Mouse (Mus musculus) midbrain, embryonic 13.5 days (tissue): ENCODE data around the gene Myl4. TPM values are rescaled to one million over a fixed set of nuclear protein-coding genes. Genes with fewer than 3 reads are reported as not detected.

Source experiments
- ATAC-seq: fragments of 200-750 bp; cut with Nextera tagmentation; 2 replicates; pipeline ENCODE4 v1.8.0; 2017; ENCODE audit warnings: mild to moderate bottlenecking, moderate TSS enrichment, moderate library complexity
- H3K27ac ChIP-seq: fragments of 300-500 bp; sonication (generic); 2 replicates; pipeline ENCODE4 v1.5.1; 2015; ENCODE audit warnings: inconsistent platforms, mild to moderate bottlenecking, moderate library complexity
- H3K27me3 ChIP-seq: fragments of 300-500 bp; sonication (generic); 2 replicates; pipeline ENCODE4 v1.6.1; 2015; ENCODE audit warnings: mild to moderate bottlenecking, inconsistent platforms
- H3K36me3 ChIP-seq: fragments of 300-500 bp; sonication (generic); 2 replicates; pipeline ENCODE4 v1.6.1; 2015; ENCODE audit warnings: mild to moderate bottlenecking, inconsistent platforms
- H3K4me1 ChIP-seq: fragments of 300-500 bp; sonication (generic); replicated peaks from 2 replicates; pipeline ENCODE4 v1.6.1; 2015; ENCODE audit warnings: inconsistent platforms
- H3K4me2 ChIP-seq: fragments of 300-500 bp; sonication (generic); replicated peaks from 2 replicates; pipeline ENCODE4 v1.6.1; 2015; ENCODE audit warnings: moderate library complexity, mild to moderate bottlenecking, inconsistent platforms
- H3K4me3 ChIP-seq: fragments of 300-500 bp; sonication (generic); replicated peaks from 2 replicates; pipeline ENCODE4 v1.5.1; 2015; ENCODE audit warnings: mild to moderate bottlenecking, inconsistent platforms
- H3K9ac ChIP-seq: fragments of 300-500 bp; sonication (generic); replicated peaks from 2 replicates; pipeline ENCODE4 v1.6.1; 2015; ENCODE audit warnings: mild to moderate bottlenecking, inconsistent platforms
- H3K9me3 ChIP-seq: fragments of 300-500 bp; sonication (generic); 2 replicates; pipeline ENCODE4 v1.6.1; 2016; ENCODE audit warnings: mild to moderate bottlenecking, inconsistent platforms
- WGBS: fragments of 180-500 bp; shearing (Covaris S2); methylation state at CpG from one replicate; pipeline ENCODE4 v1.1.7; 2015; 5-methylcytosine and 5-hydroxymethylcytosine counted together
- polyA plus RNA-seq: library from polyadenylated mRNA; unstranded; fragments of >200 nt; fragmentation: Nextera tagmentation; extraction: Ambion mirVana; gene quantifications from 2 replicates; pipeline ENCODE4 v1.2.1, GENCODE M21; 2015

The Myl4 gene
- polyA plus RNA-seq, 1 experiment from 2014 or later = 2.1 TPM

GRCm38 (mm10) chr11:104626635-104627034 lies 76.2 kb downstream of the Myl4 start:
- no peak for ATAC-seq

GRCm38 (mm10) chr11:104627616-104628301 lies 77.3 kb downstream of the Myl4 start:
- ATAC-seq = no peak
- H3K9ac ChIP-seq = no peak overlapping the region
- H3K4me3 ChIP-seq = no peak overlapping the region
- no peaks in the 10 kb centered on the region for H3K36me3 ChIP-seq
- H3K27me3 ChIP-seq = no peaks in the 10 kb centered on the region
- H3K4me1 ChIP-seq = peaks cover 6% of the 10 kb centered on the region; the same call in 1 of the 2 replicates
- no peak overlapping the region for H3K27ac ChIP-seq
- WGBS = 51% methylated on average over 11 of the region's 11 CpGs
- H3K9me3 ChIP-seq = no peaks in the 10 kb centered on the region
- no peak overlapping the region for H3K4me2 ChIP-seq

More at GRCm38 (mm10) chr11:104626635-104627034, 76.2 kb downstream of the Myl4 start:
- no peaks in the 10 kb centered on the region for H3K27me3 ChIP-seq
- H3K9me3 ChIP-seq = no peaks in the 10 kb centered on the region
- no peaks in the 10 kb centered on the region for H3K36me3 ChIP-seq
- H3K9ac ChIP-seq = no peak overlapping the region
- peaks cover 6% of the 10 kb centered on the region; the same call in 1 of the 2 replicates for H3K4me1 ChIP-seq
- no peak overlapping the region for H3K4me2 ChIP-seq
- no peak overlapping the region for H3K4me3 ChIP-seq
- no peak overlapping the region for H3K27ac ChIP-seq

GRCm38 (mm10) chr11:104628566-104628965 lies 78.1 kb downstream of the Myl4 start:
- Histone ChIP-seq H3K27me3 (no peaks in the 10 kb centered on the region), H3K9ac (no peak overlapping the region), H3K4me3 (no peak overlapping the region), H3K4me1 (peaks cover 6% of the 10 kb centered on the region; the same call in 1 of the 2 replicates), H3K36me3 (no peaks in the 10 kb centered on the region), H3K27ac (no peak overlapping the region), H3K9me3 (no peaks in the 10 kb centered on the region), H3K4me2 (no peak overlapping the region)
- ATAC-seq = no peak
- 88% methylated on average over 5 of the region's 5 CpGs for WGBS

- no peak for ATAC-seq
- H3K9ac ChIP-seq = no peak overlapping the region
- H3K4me1 ChIP-seq = no peaks in the 10 kb centered on the region; the same call in 1 of the 2 replicates
- no peaks in the 10 kb centered on the region for H3K27me3 ChIP-seq
- no peak overlapping the region for H3K4me2 ChIP-seq
- no peaks in the 10 kb centered on the region for H3K36me3 ChIP-seq
- H3K27ac ChIP-seq = no peak overlapping the region
- H3K9me3 ChIP-seq = no peaks in the 10 kb centered on the region
- H3K4me3 ChIP-seq = no peak overlapping the region
- 79% methylated on average over 7 of the region's 7 CpGs for WGBS
These were observed 79.8 kb downstream of the Myl4 start for GRCm38 (mm10) chr11:104630185-104630835.

GRCm38 (mm10) chr11:104631306-104631705 lies 80.8 kb downstream of the Myl4 start:
- no peaks in the 10 kb centered on the region for H3K27me3 ChIP-seq
- H3K4me3 ChIP-seq = no peak overlapping the region
- H3K9ac ChIP-seq = no peak overlapping the region
- no peaks in the 10 kb centered on the region for H3K9me3 ChIP-seq
- H3K27ac ChIP-seq = no peak overlapping the region
- no peaks in the 10 kb centered on the region for H3K36me3 ChIP-seq
- H3K4me1 ChIP-seq = no peaks in the 10 kb centered on the region; the same call in 1 of the 2 replicates
- WGBS = 59% methylated on average over 1 of the region's 1 CpGs
- H3K4me2 ChIP-seq = no peak overlapping the region
- no peak for ATAC-seq

GRCm38 (mm10) chr11:104637010-104637409 lies 86.5 kb downstream of the Myl4 start:
- no peaks in the 10 kb centered on the region for H3K9me3 ChIP-seq
- no peaks in the 10 kb centered on the region for H3K36me3 ChIP-seq
- no peaks in the 10 kb centered on the region for H3K27me3 ChIP-seq
- H3K4me1 ChIP-seq = peaks cover 3% of the 10 kb centered on the region; the same call in 1 of the 2 replicates
- no peak overlapping the region for H3K9ac ChIP-seq
- no peak overlapping the region for H3K4me2 ChIP-seq
- H3K27ac ChIP-seq = no peak overlapping the region
- 95% methylated on average over 14 of the region's 14 CpGs for WGBS
- H3K4me3 ChIP-seq = no peak overlapping the region
- no peak for ATAC-seq

- no peak for ATAC-seq
- no peaks in the 10 kb centered on the region for H3K36me3 ChIP-seq
- no peak overlapping the region for H3K27ac ChIP-seq
- H3K4me1 ChIP-seq = 0 out of 2 replicates have a peak, but pooled peaks cover 3% of the 10 kb centered on the region
- 61% methylated on average over 5 of the region's 5 CpGs for WGBS
- no peak overlapping the region for H3K9ac ChIP-seq
- H3K4me3 ChIP-seq = no peak overlapping the region
- no peak overlapping the region for H3K4me2 ChIP-seq
- no peaks in the 10 kb centered on the region for H3K9me3 ChIP-seq
- H3K27me3 ChIP-seq = no peaks in the 10 kb centered on the region
These were observed 87.5 kb downstream of the Myl4 start for GRCm38 (mm10) chr11:104638006-104638405.

- Histone ChIP-seq H3K9me3 (no peaks in the 10 kb centered on the region), H3K4me2 (no peak overlapping the region), H3K27me3 (no peaks in the 10 kb centered on the region), H3K4me3 (no peak overlapping the region), H3K36me3 (no peaks in the 10 kb centered on the region), H3K27ac (no peak overlapping the region), H3K4me1 (0 out of 2 replicates have a peak, but pooled peaks cover 3% of the 10 kb centered on the region), H3K9ac (no peak overlapping the region)
- 94% methylated on average over 2 of the region's 2 CpGs for WGBS
- no peak for ATAC-seq
These were observed 88.4 kb downstream of the Myl4 start for GRCm38 (mm10) chr11:104638906-104639305.

- Histone ChIP-seq H3K27me3 (no peaks in the 10 kb centered on the region), H3K36me3 (no peaks in the 10 kb centered on the region), H3K9me3 (no peaks in the 10 kb centered on the region), H3K27ac (no peak overlapping the region), H3K4me1 (0 out of 2 replicates have a peak, but pooled peaks cover 3% of the 10 kb centered on the region), H3K4me2 (no peak overlapping the region), H3K9ac (no peak overlapping the region), H3K4me3 (no peak overlapping the region)
- no peak for ATAC-seq
- 94% methylated on average over 9 of the region's 9 CpGs for WGBS
These were observed 89.2 kb downstream of the Myl4 start for GRCm38 (mm10) chr11:104639634-104640033.

GRCm38 (mm10) chr11:104640894-104641293 lies 90.4 kb downstream of the Myl4 start:
- Histone ChIP-seq H3K4me2 (no peak overlapping the region), H3K9ac (no peak overlapping the region), H3K4me3 (no peak overlapping the region), H3K36me3 (no peaks in the 10 kb centered on the region), H3K27ac (no peak overlapping the region), H3K27me3 (no peaks in the 10 kb centered on the region), H3K4me1 (0 out of 2 replicates have a peak, but pooled peaks cover 3% of the 10 kb centered on the region), H3K9me3 (no peaks in the 10 kb centered on the region)
- ATAC-seq = no peak
- WGBS = 87% methylated on average over 10 of the region's 10 CpGs

GRCm38 (mm10) chr11:104643236-104643635 lies 92.8 kb downstream of the Myl4 start:
- ATAC-seq = no peak
- Histone ChIP-seq H3K9me3 (no peaks in the 10 kb centered on the region), H3K27me3 (no peaks in the 10 kb centered on the region), H3K27ac (no peak overlapping the region), H3K36me3 (no peaks in the 10 kb centered on the region), H3K4me2 (no peak overlapping the region), H3K9ac (no peak overlapping the region), H3K4me3 (no peak overlapping the region), H3K4me1 (no peaks in the 10 kb centered on the region)
- WGBS = 79% methylated on average over 4 of the region's 4 CpGs
